Mouse (Mus musculus): ENCODE measurements around the gene Fitm1. TPM values are rescaled to one million over a fixed set of nuclear protein-coding genes. Genes with fewer than 3 reads are reported as not detected.

Gene Fitm1
- total RNA-seq, 2 experiments from 2014 or later = not detected

DNA sequence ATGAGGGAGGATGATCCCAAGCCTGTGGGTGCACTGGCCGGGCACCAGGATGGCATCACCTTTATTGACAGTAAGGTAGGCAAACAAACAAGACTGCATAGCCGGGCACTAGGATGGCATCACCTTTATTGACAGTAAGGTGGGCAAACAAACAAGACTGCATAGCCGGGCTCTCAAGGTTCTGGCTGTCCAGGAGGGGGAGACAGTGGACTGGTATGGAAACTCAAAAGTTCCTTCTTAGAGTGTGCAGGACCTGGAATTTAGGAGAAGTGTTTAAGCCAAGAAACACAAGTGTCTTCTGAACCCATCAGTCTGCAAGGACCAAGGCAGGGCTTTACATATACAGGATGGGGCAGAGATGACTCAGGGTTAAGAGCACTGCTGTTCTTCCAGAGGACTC lies 9.7 kb upstream of the Fitm1 start:
- ATAC-seq (replicated peaks; ENCODE audit: low FRiP score, poor library complexity, severe bottlenecking) = no peak

- ATAC-seq (replicated peaks; ENCODE audit: low FRiP score, poor library complexity, severe bottlenecking) = no peak
These were observed 7.9 kb upstream of the Fitm1 start for GRCm38 (mm10) chr14:55567496-55567895.

DNA sequence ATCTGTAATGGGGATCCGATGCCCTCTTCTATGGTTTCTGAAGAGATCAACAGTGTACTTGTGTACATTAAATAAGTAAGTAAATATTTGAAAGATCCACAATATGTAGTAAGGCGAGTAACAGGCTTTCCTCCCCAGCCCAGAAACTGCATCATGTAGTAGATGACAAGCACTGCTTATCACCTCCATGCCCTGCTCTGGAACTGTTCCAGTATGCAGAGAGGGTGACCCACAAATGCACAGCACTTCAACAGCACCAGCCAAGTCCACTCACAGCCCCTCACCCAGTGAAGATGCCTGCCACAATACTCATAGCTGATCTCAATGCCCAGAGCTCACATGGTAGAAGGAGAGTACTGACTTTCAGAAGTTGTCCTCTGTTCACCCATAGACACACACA lies 4.8 kb upstream of the Fitm1 start:
- peak; percentile 34; the same call in 1 of the 2 replicates for ATAC-seq (replicated peaks; ENCODE audit: low FRiP score, poor library complexity, severe bottlenecking)

- ATAC-seq (replicated peaks; ENCODE audit: low FRiP score, poor library complexity, severe bottlenecking) = no peak
These were observed 3.7 kb upstream of the Fitm1 start for GRCm38 (mm10) chr14:55571760-55572159.

DNA sequence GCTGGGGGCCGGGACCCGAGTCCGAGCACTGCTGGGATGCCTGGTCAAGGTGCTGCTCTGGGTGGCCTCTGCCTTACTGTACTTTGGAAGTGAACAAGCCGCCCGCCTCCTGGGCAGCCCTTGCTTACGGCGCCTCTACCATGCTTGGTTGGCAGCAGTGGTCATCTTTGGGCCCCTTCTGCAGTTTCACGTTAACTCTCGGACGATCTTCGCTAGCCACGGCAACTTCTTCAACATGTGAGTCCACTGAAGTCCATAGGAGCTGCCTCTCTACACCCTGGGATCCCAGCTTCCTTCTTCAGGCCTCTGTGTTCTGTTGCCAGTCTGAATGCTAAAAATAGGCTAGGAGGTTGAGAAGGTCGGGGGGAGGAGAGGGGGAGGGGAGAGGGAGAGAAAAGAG lies 294 bp downstream of the Fitm1 start:
- ATAC-seq (replicated peaks; ENCODE audit: low FRiP score, poor library complexity, severe bottlenecking) = no peak

DNA sequence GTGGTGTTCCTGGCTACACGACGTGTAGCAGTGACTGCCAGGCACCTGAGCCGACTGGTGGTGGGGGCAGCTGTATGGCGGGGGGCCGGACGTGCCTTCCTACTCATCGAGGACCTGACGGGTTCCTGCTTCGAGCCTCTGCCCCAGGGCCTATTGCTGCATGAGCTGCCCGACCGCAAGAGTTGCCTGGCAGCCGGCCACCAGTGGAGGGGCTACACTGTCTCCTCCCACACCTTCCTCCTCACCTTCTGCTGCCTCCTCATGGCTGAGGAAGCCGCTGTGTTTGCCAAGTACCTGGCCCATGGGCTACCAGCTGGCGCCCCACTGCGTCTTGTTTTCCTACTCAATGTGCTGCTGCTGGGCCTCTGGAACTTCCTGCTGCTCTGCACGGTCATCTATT lies 959 bp downstream of the Fitm1 start:
- ATAC-seq (replicated peaks; ENCODE audit: low FRiP score, poor library complexity, severe bottlenecking) = no peak

- ATAC-seq (replicated peaks; ENCODE audit: low FRiP score, poor library complexity, severe bottlenecking) = peak; percentile 78
These were observed 2.7 kb downstream of the Fitm1 start, which contains the start of gene Psme1 for GRCm38 (mm10) chr14:55577871-55578667. Gene Psme1, plus strand, starts transcription at chr14:55578123.

DNA sequence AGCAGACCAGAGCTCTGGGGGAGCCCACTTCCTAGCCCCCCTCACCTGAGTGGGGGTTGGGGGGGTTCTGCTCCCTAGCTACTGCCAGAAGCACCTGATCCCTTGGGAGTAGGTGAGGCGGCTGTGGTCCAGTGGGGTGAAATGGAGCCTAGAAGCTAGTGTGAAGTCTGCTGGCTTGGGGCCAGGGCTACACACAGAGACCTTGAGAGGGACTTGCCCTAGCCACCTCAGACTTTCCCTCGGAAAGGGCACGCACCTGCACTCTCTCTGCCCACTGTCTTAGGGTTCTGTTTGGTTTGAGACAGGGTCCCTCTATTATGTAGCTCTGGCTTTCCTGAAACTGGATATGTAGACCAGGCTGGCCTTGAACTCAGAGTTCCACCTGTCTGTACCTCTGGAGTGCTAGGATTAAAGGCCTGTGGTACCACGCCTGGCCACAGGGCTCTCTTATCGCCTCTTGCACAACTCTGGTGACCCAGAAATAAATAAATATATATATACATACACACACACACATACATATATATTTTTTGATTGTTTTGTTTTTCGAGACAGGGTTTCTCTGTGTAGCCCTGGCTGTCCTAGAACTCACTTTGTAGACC lies 3.4 kb downstream of the Fitm1 start:
- peak; percentile 62 for ATAC-seq (replicated peaks; ENCODE audit: low FRiP score, poor library complexity, severe bottlenecking)

GRCm38 (mm10) chr14:55579511-55580496 lies 4.4 kb downstream of the Fitm1 start:
- no peak for ATAC-seq (replicated peaks; ENCODE audit: low FRiP score, poor library complexity, severe bottlenecking)

DNA sequence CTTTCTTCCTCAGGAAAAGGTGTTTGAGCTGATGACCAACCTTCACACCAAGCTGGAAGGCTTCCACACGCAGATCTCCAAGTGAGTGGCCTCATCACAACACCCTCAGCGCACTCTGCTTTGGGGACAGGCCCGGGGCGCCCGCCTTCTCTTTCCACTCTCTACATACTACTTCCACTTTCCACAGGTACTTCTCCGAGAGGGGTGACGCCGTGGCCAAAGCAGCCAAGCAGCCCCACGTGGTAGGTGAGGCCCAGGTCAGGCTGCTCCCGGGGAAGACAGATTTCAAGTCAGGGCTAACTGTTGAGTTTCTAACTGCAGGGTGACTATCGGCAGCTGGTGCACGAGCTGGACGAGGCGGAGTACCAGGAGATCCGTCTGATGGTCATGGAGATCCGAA lies 5.3 kb downstream of the Fitm1 start:
- ATAC-seq (replicated peaks; ENCODE audit: low FRiP score, poor library complexity, severe bottlenecking) = no peak

GRCm38 (mm10) chr14:55581981-55582681 lies 6.7 kb downstream of the Fitm1 start:
- ATAC-seq (replicated peaks; ENCODE audit: low FRiP score, poor library complexity, severe bottlenecking) = no peak

GRCm38 (mm10) chr14:55584303-55584701 lies 8.9 kb downstream of the Fitm1 start:
- no peak for ATAC-seq (replicated peaks; ENCODE audit: low FRiP score, poor library complexity, severe bottlenecking)

DNA sequence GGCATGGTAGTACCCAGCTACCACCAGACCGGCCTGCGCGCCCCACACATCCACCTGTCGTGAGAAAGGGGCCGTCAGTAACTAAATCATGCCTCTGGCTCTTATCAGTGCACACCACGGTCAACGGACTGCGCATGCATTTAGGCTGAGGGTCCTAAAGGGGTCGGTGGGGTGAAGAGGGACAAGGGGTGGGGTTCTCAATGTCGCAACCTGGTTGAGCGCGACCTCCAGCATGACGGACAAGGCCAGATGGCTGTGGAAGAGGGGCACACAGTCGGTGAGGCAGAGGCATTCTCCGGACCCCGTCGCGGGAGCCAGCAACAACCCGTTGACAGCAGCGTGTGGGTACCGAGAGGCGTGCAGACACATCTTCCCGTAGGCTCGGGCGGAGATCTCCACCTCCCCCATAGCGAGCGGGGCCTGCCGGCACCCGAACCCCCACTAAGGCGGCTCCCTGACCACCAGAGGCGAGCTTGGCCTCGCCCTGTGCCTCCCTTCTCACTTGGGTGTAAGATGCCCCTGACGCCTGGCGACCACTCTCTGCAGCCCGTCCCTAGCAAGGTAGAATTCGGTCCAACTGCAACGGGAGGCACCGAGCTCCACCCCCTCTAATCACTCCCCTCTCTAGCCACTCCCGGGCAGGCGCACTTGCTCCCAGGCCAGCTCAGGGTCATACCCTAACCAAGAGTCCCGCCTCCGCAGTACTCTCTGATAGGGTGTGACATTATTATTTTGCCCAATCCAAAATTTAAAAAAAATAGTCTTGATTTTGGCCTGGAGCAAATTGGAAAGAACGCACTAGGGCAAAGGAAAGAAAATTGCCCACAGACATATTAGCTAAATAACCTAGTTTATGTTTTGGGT lies 9.5 kb downstream of the Fitm1 start, which contains the start of gene Emc9:
Emc9 (minus strand) TSS at position 601 of the 864 bp plus-strand sequence.
- peak; percentile 90 for ATAC-seq (replicated peaks; ENCODE audit: low FRiP score, poor library complexity, severe bottlenecking)

DNA sequence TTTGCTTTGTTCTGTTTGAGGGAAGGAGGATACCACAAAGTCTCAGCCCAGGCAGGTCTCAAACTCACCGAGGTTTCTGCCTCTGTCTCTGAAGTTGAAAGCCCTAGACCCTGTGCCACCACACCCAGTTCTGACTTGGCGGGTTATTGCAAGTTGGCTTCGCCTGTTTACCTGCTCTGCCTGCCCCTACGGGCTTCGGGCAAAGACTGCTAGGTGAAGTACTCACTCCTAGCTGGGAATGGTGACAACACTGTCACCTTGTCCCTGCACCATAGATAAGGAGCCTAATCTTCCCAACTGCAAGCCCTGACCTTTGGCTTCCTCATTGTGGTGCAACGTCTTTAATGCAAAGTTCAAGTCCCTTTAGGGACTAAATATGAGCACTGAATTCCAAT lies 10.1 kb downstream of the Fitm1 start:
- ATAC-seq (replicated peaks; ENCODE audit: low FRiP score, poor library complexity, severe bottlenecking) = peak; percentile 29

GRCm38 (mm10) chr14:55586149-55586548 lies 10.7 kb downstream of the Fitm1 start:
- ATAC-seq (replicated peaks; ENCODE audit: low FRiP score, poor library complexity, severe bottlenecking) = peak; percentile 43

DNA sequence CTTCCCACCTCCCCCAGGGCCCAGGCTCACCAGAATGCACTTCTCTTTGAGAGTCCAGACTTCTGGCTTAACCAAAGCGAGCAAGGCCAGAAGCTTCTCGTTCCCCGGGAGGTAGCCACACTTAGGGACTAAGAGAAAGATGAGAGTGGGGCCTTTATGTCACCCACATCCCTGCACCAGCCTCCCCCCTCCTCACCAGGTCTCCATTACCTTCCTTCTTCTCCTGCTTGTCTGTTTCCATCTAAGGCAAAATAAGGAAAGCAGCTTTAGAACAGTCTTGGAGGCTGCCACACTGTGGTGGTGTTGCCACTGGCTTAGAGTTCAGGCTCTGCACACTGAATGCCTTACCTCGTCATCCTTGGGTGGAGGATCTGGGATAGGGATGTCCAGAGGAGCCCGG lies 13.9 kb downstream of the Fitm1 start:
- no peak for ATAC-seq (replicated peaks; ENCODE audit: low FRiP score, poor library complexity, severe bottlenecking)

- no peak for ATAC-seq (replicated peaks; ENCODE audit: low FRiP score, poor library complexity, severe bottlenecking)
These were observed 14.5 kb downstream of the Fitm1 start for GRCm38 (mm10) chr14:55589771-55590448.

DNA sequence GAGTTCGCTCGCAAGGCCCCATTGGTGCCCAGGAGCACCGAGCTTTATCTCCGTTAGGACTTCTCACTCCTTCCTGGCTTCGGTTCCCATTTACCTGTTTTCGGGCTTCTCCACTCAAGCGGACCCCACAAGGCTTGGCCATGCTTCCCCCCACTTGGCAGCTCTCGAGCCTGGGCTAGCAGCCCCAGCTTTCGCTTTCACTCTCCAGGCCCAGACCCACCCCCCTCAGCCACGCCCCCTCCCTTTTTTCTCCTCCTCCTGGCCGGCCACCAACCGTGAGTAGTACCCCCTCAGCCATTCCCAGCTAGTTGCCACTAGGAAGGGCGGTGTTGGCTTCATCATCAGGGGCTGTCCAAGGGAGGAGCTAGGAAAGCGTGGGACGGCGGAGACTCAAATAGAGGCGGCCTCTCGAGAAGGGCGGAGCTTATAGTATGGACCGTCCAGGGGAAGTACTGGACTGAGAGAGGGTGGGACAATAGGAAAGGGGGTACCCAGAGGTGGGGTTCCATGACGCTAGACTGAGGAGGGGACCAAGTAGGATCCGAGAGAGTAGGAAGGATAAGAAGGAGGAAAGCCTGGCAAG lies 15.4 kb downstream of the Fitm1 start, which contains the start of gene Psme2:
Psme2 (minus strand) TSS at position 366 of the 583 bp plus-strand sequence.
- ATAC-seq (replicated peaks; ENCODE audit: low FRiP score, poor library complexity, severe bottlenecking) = peak; percentile 82
